Mouse (Mus musculus): ENCODE data around the gene Zfp280b.
"Not testable (repeated sequence)": the region's sequence is repeated elsewhere in the genome, so short reads cannot be mapped to it uniquely, and the experiment has no call there.

Gene Zfp280b

GRCm38 (mm10) chr10:76031511-76032401 is 694 bp upstream of the Zfp280b start:
- DNase-seq (ENCODE audit: low spot score) = no peak

- DNase-seq (ENCODE audit: low spot score) = peak; percentile 15
Observed at GRCm38 (mm10) chr10:76033119-76033455, 637 bp downstream of the Zfp280b start.

GRCm38 (mm10) chr10:76034001-76034600 is 1.7 kb downstream of the Zfp280b start:
- DNase-seq (ENCODE audit: low spot score) = no peak

- DNase-seq (ENCODE audit: low spot score) = no peak
Observed at GRCm38 (mm10) chr10:76035277-76035676, 2.8 kb downstream of the Zfp280b start.

- DNase-seq (ENCODE audit: low spot score) = no peak
Observed at GRCm38 (mm10) chr10:76036962-76037361, 4.5 kb downstream of the Zfp280b start.

- no peak for DNase-seq (ENCODE audit: low spot score)
Observed at GRCm38 (mm10) chr10:76045343-76045742, 12.9 kb downstream of the Zfp280b start.

- DNase-seq (ENCODE audit: low spot score) = no peak
Observed at GRCm38 (mm10) chr10:76046754-76047153, 14.3 kb downstream of the Zfp280b start.

GRCm38 (mm10) chr10:76047182-76047869 is 14.9 kb downstream of the Zfp280b start:
- DNase-seq (ENCODE audit: low spot score) = no peak

GRCm38 (mm10) chr10:76048967-76049366 is 16.5 kb downstream of the Zfp280b start:
- no peak for DNase-seq (ENCODE audit: low spot score)

- no peak for DNase-seq (ENCODE audit: low spot score)
Observed at GRCm38 (mm10) chr10:76051860-76052259, 19.4 kb downstream of the Zfp280b start.

- DNase-seq (ENCODE audit: low spot score) = no peak
Observed at GRCm38 (mm10) chr10:76062439-76062838, 30.0 kb downstream of the Zfp280b start.

GRCm38 (mm10) chr10:76067674-76068613 is 35.5 kb downstream of the Zfp280b start:
- DNase-seq (ENCODE audit: low spot score) = no peak

GRCm38 (mm10) chr10:76072080-76072479 is 39.6 kb downstream of the Zfp280b start:
- DNase-seq (ENCODE audit: low spot score) = not testable (repeated sequence)

- not testable (repeated sequence) for DNase-seq (ENCODE audit: low spot score)
Observed at GRCm38 (mm10) chr10:76077008-76077407, 44.6 kb downstream of the Zfp280b start.
